Mouse (Mus musculus) forebrain, postnatal 0 days (tissue): ENCODE measurements around the gene Efl1. TPM values are rescaled to one million over a fixed set of nuclear protein-coding genes. Genes with fewer than 3 reads are reported as not detected.

Experiments
- ATAC-seq: fragments of 200-750 bp; cut with Nextera tagmentation; 2 replicates; pipeline ENCODE4 v1.8.0; 2017; ENCODE audit warnings: mild to moderate bottlenecking, moderate library complexity
- DNase-seq: peaks from one replicate; pipeline ENCODE4 v3.0.0-alpha.2; 2015
- H3K27ac ChIP-seq: fragments of 300-500 bp; sonication (generic); 2 replicates; pipeline ENCODE4 v1.5.1; 2014; ENCODE audit warnings: low read depth, mild to moderate bottlenecking, antibody characterized with exemption, low read length, moderate library complexity, mixed read lengths
- H3K27me3 ChIP-seq: fragments of 300-500 bp; sonication (generic); 2 replicates; pipeline ENCODE4 v1.6.1; 2014; ENCODE audit warnings: mild to moderate bottlenecking, low read length, mixed read lengths; ENCODE audit not compliant: insufficient read depth
- H3K36me3 ChIP-seq: fragments of 300-500 bp; sonication (generic); 2 replicates; pipeline ENCODE4 v1.6.1; 2014; ENCODE audit warnings: mild to moderate bottlenecking, moderate library complexity; ENCODE audit not compliant: insufficient read depth
- H3K4me1 ChIP-seq: fragments of 300-500 bp; sonication (generic); 2 replicates; pipeline ENCODE4 v1.6.1; 2014; ENCODE audit warnings: antibody characterized with exemption; ENCODE audit not compliant: insufficient read depth
- H3K4me2 ChIP-seq: fragments of 300-500 bp; sonication (generic); 2 replicates; pipeline ENCODE4 v1.6.1; 2014; ENCODE audit warnings: low read depth, mild to moderate bottlenecking, moderate library complexity
- H3K4me3 ChIP-seq: fragments of 300-500 bp; sonication (generic); 2 replicates; pipeline ENCODE4 v1.5.1; 2014; ENCODE audit warnings: low read depth, low read length, mixed read lengths
- H3K9ac ChIP-seq: fragments of 300-500 bp; sonication (generic); 2 replicates; pipeline ENCODE4 v1.6.1; 2014; ENCODE audit warnings: mild to moderate bottlenecking
- H3K9me3 ChIP-seq: fragments of 300-500 bp; sonication (generic); 2 replicates; pipeline ENCODE4 v1.6.1; 2016; ENCODE audit warnings: low read length
- CTCF ChIP-seq: sonication (generic); IDR thresholded peaks from 2 replicates; pipeline ENCODE4 v1.5.1; 2016; ENCODE audit warnings: antibody characterized with exemption, control low read depth, low read depth
- WGBS: fragments of 180-500 bp; shearing (Covaris S2); extraction: QIAGEN DNeasy Blood & Tissue Kit; methylation state at CpG from one replicate; pipeline ENCODE4 v1.1.7; 2014; 5-methylcytosine and 5-hydroxymethylcytosine counted together
- polyA plus RNA-seq: library from polyadenylated mRNA; unstranded; fragments of >200 nt; fragmentation: Nextera tagmentation; extraction: Ambion mirVana; gene quantifications from 2 replicates; pipeline ENCODE4 v1.2.1, GENCODE M21; 2015
- total RNA-seq: library from RNA; depleted of rRNA; stranded (reverse); fragments of >200 nt; gene quantifications from 2 replicates; pipeline ENCODE4 v1.2.3, GENCODE M21; 2014

The Efl1 gene
- total and polyA plus RNA-seq, 2 experiments from 2014 or later, result 15.9 to 20.8 TPM

- no peak overlapping the region for H3K4me3 ChIP-seq
- no peaks in the 10 kb centered on the region for H3K9me3 ChIP-seq
- no peak for DNase-seq
- no peak overlapping the region for H3K27ac ChIP-seq
- H3K4me1 ChIP-seq, result no peaks in the 10 kb centered on the region
- 0 out of 2 replicates have a peak, but pooled peaks cover 2% of the 10 kb centered on the region for H3K36me3 ChIP-seq
- WGBS, result 49% methylated on average over 14 of the region's 14 CpGs
- no peak for ATAC-seq
- no peak overlapping the region for H3K4me2 ChIP-seq
- no peaks in the 10 kb centered on the region for H3K27me3 ChIP-seq
- TF ChIP-seq CTCF, result no peak
- H3K9ac ChIP-seq, result no peak overlapping the region
Measured at GRCm38 (mm10) chr7:82772481-82772880, 124.1 kb downstream of the Efl1 start.

DNA sequence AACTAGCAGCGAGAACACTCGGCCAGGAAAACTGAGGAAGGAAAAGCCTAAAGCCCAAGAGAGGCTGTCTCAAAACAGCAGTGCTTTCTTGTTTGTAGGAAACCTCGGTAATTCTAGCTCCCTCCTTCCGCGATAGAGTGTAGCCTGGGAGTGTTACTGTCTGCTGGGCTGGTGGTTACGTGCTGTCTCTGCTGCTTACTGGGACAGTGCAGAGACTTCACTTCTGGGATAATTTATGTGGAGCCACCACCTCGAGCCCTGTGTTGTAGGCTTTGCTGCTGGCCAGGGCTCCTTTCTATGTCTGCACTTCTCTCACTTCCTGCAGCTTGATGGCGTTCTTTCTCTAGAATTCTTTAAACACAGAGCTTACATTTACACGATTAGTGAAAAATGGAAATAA is 124.7 kb downstream of the Efl1 start:
- Histone ChIP-seq H3K27me3 (no peaks in the 10 kb centered on the region), H3K9ac (no peak overlapping the region), H3K4me2 (no peak overlapping the region), H3K4me1 (no peaks in the 10 kb centered on the region), H3K4me3 (no peak overlapping the region), H3K36me3 (0 out of 2 replicates have a peak, but pooled peaks cover 4% of the 10 kb centered on the region), H3K9me3 (no peaks in the 10 kb centered on the region), H3K27ac (0 out of 2 replicates have a peak overlapping the region, but pooled peaks have one; percentile 9)
- no peak for DNase-seq
- no peak for TF ChIP-seq CTCF
- 60% methylated on average over 9 of the region's 9 CpGs for WGBS
- ATAC-seq, result peak; percentile 39; the same call in 1 of the 2 replicates

DNA sequence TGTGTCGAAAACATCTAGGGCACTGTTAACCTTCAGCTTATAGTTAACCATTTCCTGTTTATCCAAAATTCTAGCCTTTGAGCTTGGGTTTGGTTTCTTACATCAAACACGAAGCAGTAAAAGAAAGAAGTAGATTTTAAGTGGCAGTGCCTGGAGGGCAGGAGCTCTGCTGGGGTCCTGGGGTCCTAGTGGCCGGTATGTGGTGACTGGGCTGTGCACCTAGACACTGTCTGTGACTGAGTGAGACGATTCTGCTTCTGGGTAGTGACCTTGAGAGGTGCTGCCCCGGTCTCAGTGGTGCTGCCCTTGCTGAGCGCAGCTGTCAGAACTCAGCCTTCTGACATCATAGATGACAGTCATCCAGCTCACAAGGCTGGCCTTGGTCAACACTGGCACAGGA is 125.5 kb downstream of the Efl1 start:
- Histone ChIP-seq H3K9ac (no peak overlapping the region), H3K4me3 (no peak overlapping the region), H3K27me3 (no peaks in the 10 kb centered on the region), H3K4me2 (no peak overlapping the region), H3K27ac (no peak overlapping the region), H3K9me3 (no peaks in the 10 kb centered on the region), H3K36me3 (0 out of 2 replicates have a peak, but pooled peaks cover 4% of the 10 kb centered on the region), H3K4me1 (no peaks in the 10 kb centered on the region)
- ATAC-seq (no peak), DNase-seq (no peak)
- WGBS, result 92% methylated on average over 6 of the region's 6 CpGs
- no peak for TF ChIP-seq CTCF

DNA sequence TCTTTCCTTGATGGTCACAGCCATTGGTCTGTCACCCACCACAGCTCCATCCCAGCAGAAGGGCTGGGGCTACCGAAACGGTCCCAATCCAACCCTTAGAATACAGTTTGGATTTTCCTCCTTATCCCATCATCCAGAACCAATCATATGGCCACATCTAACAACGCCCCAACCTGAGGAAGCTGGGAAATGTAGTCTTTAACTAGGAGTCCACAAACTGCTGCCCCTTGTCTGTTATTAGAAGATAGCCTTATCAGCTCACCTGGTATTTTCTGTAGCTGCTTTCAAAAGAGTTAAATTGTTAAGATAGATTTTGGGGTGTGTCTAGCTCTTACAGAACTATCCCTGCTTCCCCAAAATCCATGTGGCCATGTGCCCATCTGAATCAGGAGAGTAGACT is 126.7 kb downstream of the Efl1 start:
- H3K4me3 ChIP-seq, result no peak overlapping the region
- H3K4me1 ChIP-seq, result no peaks in the 10 kb centered on the region
- ATAC-seq, result no peak
- no peaks in the 10 kb centered on the region for H3K9me3 ChIP-seq
- no peak overlapping the region for H3K4me2 ChIP-seq
- H3K36me3 ChIP-seq, result 0 out of 2 replicates have a peak, but pooled peaks cover 4% of the 10 kb centered on the region
- WGBS, result 91% methylated on average over 3 of the region's 3 CpGs
- no peaks in the 10 kb centered on the region for H3K27me3 ChIP-seq
- no peak for TF ChIP-seq CTCF
- no peak overlapping the region for H3K9ac ChIP-seq
- H3K27ac ChIP-seq, result no peak overlapping the region
- no peak for DNase-seq

DNA sequence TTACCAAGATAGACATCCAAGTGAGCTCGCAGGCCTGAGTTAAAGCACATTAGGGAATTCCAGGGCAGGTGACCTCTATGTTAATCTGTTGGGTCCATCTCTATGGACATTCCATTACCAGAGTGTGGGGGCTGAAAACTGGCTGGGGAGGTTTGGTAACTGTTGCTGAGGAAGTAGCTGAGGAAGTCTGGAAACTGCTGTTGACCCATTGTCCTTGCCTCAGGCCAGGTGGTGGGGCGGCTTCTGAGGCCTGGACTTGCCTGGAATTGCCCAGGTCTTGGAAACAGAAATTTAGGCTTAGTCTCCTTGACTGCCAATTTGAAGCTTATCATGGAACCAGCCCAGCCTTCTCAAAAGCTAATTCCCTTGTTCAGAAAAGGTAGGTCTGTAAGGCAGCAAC is 134.7 kb downstream of the Efl1 start:
- ATAC-seq, result no peak
- WGBS, result 99% methylated on average over 2 of the region's 2 CpGs

DNA sequence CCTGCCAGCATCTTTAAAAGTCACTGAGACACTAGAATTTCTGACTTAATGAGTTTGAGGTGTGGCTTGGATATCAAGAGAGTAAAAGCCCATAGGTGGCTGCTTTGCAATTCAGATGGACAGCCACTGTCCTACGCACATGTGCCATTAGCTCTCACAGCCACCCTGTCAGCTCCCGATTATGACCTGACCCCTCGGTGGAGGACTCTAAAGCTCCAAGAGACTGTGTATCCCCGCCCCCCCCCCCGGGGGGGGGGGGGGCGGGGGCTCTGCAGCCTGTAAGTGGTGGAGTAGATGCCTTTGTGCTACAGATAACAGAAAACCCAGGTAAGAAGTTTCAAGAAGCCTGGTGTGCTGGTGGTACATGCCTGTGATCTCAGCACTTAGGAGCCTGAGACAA is 135.3 kb downstream of the Efl1 start:
- TF ChIP-seq CTCF, result no peak
- no peaks in the 10 kb centered on the region for H3K27me3 ChIP-seq
- no peak overlapping the region for H3K9ac ChIP-seq
- WGBS, result 41% methylated on average over 5 of the region's 6 CpGs
- peaks cover 4% of the 10 kb centered on the region; the same call in 1 of the 2 replicates for H3K4me1 ChIP-seq
- ATAC-seq, result no peak
- H3K4me2 ChIP-seq, result no peak overlapping the region
- no peaks in the 10 kb centered on the region for H3K36me3 ChIP-seq
- DNase-seq, result no peak
- no peak overlapping the region for H3K27ac ChIP-seq
- H3K9me3 ChIP-seq, result no peaks in the 10 kb centered on the region
- H3K4me3 ChIP-seq, result no peak overlapping the region

More for the DNA sequence above, 134.7 kb downstream of the Efl1 start:
- no peaks in the 10 kb centered on the region for H3K27me3 ChIP-seq
- no peak for TF ChIP-seq CTCF
- no peaks in the 10 kb centered on the region for H3K36me3 ChIP-seq
- no peak overlapping the region for H3K4me3 ChIP-seq
- no peak overlapping the region for H3K9ac ChIP-seq
- no peaks in the 10 kb centered on the region for H3K9me3 ChIP-seq
- no peak for DNase-seq
- H3K27ac ChIP-seq, result no peak overlapping the region
- H3K4me1 ChIP-seq, result peaks cover 4% of the 10 kb centered on the region; the same call in 1 of the 2 replicates
- no peak overlapping the region for H3K4me2 ChIP-seq

DNA sequence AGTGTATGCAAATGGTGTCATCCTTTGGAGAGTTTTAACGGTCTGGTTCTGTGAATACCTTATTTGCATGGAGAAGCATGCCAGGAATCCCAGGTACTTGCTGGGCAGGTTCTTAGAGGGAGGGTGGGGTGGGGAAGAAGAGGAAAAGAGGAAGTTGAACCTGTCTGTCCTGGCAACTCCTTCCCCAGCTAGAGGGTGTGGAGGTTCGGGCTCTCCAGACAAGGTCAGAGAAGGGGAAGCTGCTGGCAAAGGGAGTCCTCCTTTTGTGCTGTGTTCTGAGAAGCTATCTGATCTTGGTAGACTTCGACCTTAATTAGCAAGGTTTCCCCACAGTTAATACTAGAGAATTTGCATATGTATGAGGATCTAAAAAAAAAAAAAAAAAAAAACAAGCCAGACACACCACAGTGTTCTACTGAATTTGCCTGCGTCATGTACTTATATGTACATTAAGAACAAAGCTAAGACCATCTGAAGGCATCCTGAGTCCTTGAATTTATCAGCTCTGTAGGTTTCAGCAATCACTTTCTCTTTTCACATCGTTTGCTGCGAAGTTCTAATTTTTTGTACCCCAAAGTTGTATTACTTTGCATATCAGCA is 137.0 kb downstream of the Efl1 start:
- 39% methylated on average over 6 of the region's 6 CpGs for WGBS
- Histone ChIP-seq H3K9ac (no peak overlapping the region), H3K4me1 (peaks cover 4% of the 10 kb centered on the region; the same call in 1 of the 2 replicates), H3K27ac (no peak overlapping the region), H3K9me3 (no peaks in the 10 kb centered on the region), H3K27me3 (no peaks in the 10 kb centered on the region), H3K4me2 (no peak overlapping the region), H3K4me3 (no peak overlapping the region), H3K36me3 (no peaks in the 10 kb centered on the region)
- TF ChIP-seq CTCF, result no peak
- DNase-seq (no peak), ATAC-seq (no peak)
